Mouse (Mus musculus): ENCODE data around the gene Snd1.

DNA sequence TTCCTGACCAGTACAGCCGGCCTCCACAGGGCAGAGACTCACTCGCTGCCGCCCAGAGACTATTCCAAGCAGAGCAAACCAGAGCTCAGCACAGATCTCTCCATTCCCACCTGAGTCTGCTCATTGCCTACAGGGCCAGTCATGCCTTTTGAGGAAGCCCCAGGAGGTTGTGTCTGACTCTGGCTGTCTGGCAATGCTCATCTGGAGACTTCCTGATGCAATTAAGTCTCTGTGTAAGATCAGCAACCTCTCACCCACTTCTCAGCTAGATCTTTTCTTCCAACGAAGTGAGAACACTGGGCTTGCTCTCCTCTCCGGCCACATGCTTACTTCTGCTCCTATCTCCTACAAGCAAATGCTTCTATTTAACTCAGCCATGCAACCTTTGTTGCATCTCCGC lies 444.4 kb downstream of the Snd1 start:
- TF ChIP-seq CHD2 (IDR thresholded peaks at IDR 0.05; ENCODE audit: low read depth, low read length) (no peak), HCFC1 (IDR thresholded peaks at IDR 0.05; ENCODE audit: borderline replicate concordance, insufficient read depth, low read length) (no peak), ZC3H11A (IDR thresholded peaks at IDR 0.05; ENCODE audit: borderline replicate concordance, low read depth, low read length) (no peak), MAFK (IDR thresholded peaks at IDR 0.05; ENCODE audit: insufficient read depth, low read depth, low read length) (no peak), ZNF384 (IDR thresholded peaks at IDR 0.05; ENCODE audit: low read depth, low read length) (no peak)
